Mouse (Mus musculus) cerebellum, adult (tissue): ENCODE measurements around the gene Ttn.

Experiments used
- ATAC-seq: cut with Nextera tagmentation; 2 replicates; pipeline ENCODE4 v1.9.2; 2017; ENCODE audit warnings: mild to moderate bottlenecking, moderate library complexity, mixed read lengths; ENCODE audit not compliant: insufficient number of reproducible peaks, low FRiP score, low TSS enrichment

Ttn gene

DNA sequence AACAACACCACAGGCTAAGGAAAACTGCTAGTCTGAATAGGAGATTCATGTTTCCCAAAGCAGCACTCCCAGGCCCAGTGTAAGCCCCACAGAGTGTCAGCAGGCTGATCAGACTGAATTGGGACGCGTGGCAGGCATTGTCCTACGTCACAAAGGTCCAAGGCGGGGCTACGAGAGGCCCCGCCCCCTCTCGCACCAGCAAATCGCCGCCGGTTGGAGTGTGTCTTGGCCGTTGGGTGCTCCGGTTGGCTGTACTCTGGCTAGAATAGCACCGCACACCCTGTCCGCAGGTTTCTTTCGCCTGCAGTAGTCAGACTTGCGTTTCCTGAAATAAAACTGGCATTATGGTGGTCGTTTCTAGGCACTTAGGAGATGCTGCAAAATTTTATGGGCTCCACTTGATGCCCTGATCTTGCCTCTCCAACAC, 309.4 kb downstream of the Ttn start, which contains the start of gene Fkbp7:
Gene Fkbp7 (minus strand): TSS at position 151 of the 427 bp plus-strand sequence.
- ATAC-seq: peak; percentile 87

GRCm38 (mm10) chr2:76672134-76672745, 310.1 kb downstream of the Ttn start:
- ATAC-seq: no peak

- ATAC-seq: no peak
Measured at GRCm38 (mm10) chr2:76671641-76672040, 310.7 kb downstream of the Ttn start.

DNA sequence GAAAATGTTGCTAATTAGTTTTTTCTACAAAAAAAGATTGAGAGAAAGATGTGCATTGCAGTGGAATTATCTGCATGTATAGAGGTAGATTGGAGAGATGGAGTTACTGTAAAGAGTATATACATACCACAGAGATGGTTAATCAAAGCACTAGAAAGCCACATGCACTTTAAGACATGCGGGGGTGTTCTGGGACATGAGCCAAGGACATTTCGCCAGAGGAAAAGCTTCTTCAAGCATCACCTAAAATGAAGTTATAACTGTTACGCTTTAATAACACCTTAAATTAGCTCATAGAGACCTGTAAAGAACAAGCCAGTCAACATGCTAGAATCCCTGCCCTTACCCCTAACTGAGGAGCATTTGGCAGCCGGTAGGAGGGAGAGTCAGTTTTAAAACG, 315.1 kb downstream of the Ttn start:
- ATAC-seq: no peak

GRCm38 (mm10) chr2:76665531-76665930, 316.8 kb downstream of the Ttn start:
- ATAC-seq: no peak

DNA sequence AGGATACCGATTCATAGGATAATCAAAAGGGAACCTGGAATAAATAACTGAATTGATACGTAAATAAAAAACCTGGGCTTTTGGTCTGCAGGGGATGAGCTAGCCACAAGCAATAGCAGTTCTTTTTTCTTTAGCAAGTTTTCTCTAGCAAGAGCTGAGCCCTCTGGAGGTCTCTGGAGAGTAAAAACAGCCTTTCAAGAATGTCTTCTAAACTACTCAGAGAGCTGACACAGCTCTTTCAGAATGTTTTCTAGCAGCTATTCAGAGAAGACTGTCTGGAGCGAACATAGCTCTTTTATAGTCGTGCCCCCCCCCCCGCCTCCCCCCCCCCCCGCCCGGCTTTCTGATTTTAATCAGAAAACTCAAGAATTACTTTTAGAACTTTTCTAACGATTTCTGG, 322.9 kb downstream of the Ttn start:
- no peak for ATAC-seq

- ATAC-seq: no peak
Measured at GRCm38 (mm10) chr2:76658551-76658950, 323.8 kb downstream of the Ttn start.

DNA sequence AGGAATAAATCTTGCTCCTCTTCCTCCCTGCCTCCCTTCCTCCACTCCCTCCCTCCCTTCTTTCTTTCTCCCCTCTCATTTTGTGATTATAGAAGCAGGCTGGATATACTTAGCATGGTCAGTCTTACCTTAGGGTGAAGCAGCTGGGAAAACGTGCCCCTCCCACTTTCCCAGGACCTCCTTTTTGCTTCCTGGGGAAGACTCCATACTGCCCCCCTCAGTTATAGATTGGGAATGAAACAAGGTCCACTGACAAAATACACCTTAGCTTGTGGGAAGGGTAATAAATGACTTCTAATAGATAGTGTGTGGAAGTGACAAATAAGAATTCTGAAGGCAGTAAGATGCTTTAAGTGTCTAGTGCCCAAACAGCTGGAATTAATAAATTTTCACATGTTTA, 326.4 kb downstream of the Ttn start:
- no peak for ATAC-seq

DNA sequence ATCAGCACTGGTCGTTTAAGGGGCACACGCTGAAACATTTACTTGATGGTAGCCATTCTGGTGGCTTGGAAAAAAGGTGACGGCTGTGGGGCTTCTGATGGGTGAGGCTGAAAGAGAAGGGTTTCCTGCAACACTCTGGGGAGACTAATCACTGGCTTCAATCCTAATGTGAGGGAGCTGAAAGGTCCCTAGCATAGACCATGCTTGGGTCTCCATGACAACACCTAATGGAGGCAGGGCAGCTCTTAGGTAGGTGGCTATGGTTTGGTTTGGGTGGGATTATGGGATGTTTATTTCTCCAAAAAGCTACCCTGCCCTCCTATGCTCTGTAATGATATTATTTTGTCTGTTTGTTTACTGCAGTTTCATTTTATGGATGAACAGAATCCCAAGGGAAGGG, 326.9 kb downstream of the Ttn start:
- no peak for ATAC-seq

GRCm38 (mm10) chr2:76654646-76655045, 327.7 kb downstream of the Ttn start:
- no peak for ATAC-seq
